Mouse (Mus musculus) embryonic fibroblast, embryonic 13.5 days (primary cell): ENCODE results near the gene Eno4.

ENCODE experiments used
- CTCF ChIP-seq: IDR thresholded peaks from 2 replicates; pipeline ENCODE4 v1.5.1; 2011; ENCODE audit warnings: mild to moderate bottlenecking, control low read depth, low read length, moderate library complexity, borderline replicate concordance; ENCODE audit not compliant: insufficient read depth
- POLR2A ChIP-seq: IDR thresholded peaks from 2 replicates; pipeline ENCODE4 v1.6.1; 2011; ENCODE audit warnings: low read depth, mild to moderate bottlenecking, control low read depth, low read length, moderate library complexity

DNA sequence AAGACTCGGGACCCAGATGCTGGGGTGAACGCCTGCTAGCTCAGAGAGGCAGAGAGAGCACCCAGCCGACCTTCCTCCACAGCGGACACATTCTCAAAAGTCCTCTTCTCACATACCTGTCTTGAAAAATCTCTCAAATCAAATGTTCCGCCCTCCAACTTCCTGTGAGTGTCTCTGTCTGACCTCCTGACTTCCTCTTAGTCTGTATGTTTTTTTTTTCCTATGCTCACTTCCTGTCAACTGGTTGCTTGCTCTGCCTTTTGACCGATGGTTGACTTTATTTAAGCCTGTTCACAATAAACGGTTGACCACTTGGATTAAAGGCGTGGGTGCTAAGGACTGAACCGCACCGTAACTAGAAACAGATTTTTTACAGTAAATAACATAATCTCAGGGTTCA, 35.2 kb upstream of the Eno4 start:
- TF ChIP-seq CTCF (no peak), POLR2A (no peak)
